Mouse (Mus musculus): Measurements from ENCODE around the gene Cblb. TPM values are rescaled to one million over a fixed set of nuclear protein-coding genes. Genes with fewer than 3 reads are reported as not detected.

Gene Cblb
- total RNA-seq, 2 experiments from 2014 or later, result 18.0 to 18.7 TPM

- DNase-seq, result no peak
- intact Hi-C loops (cut with DNase I), result loop anchor here (5.0 kb wide), 1 partner anchor 863 kb away; no protein-coding TSS in a partner anchor
Observed at GRCm38 (mm10) chr16:52179839-52180238, 148.8 kb downstream of the Cblb start.

- intact Hi-C loops (cut with DNase I), result loop anchor here (5.0 kb wide), 1 partner anchor 865 kb away; no protein-coding TSS in a partner anchor
- DNase-seq, result peak; percentile 10 to 18
Observed at GRCm38 (mm10) chr16:52182057-52182456, 151.0 kb downstream of the Cblb start.

GRCm38 (mm10) chr16:52184350-52184749 lies 153.3 kb downstream of the Cblb start:
- intact Hi-C loops (cut with DNase I), result loop anchor here (5.0 kb wide), 1 partner anchor 867 kb away; no protein-coding TSS in a partner anchor
- no peak for DNase-seq

- DNase-seq, result peak in 1 of 2 experiments; percentile 12
- intact Hi-C loops (cut with DNase I), result no loop called here
Observed at GRCm38 (mm10) chr16:52186731-52187130, 155.7 kb downstream of the Cblb start.

- no peak for DNase-seq
- intact Hi-C loops (cut with DNase I), result no loop called here
Observed at GRCm38 (mm10) chr16:52189103-52189502, 158.1 kb downstream of the Cblb start.

GRCm38 (mm10) chr16:52190714-52191113 lies 159.7 kb downstream of the Cblb start:
- DNase-seq, result no peak
- intact Hi-C loops (cut with DNase I), result no loop called here

GRCm38 (mm10) chr16:52194040-52194439 lies 163.0 kb downstream of the Cblb start:
- intact Hi-C loops (cut with DNase I), result no loop called here
- DNase-seq, result no peak

- intact Hi-C loops (cut with DNase I), result no loop called here
- no peak for DNase-seq
Observed at GRCm38 (mm10) chr16:52194866-52195265, 163.8 kb downstream of the Cblb start.

GRCm38 (mm10) chr16:52200107-52200506 lies 169.1 kb downstream of the Cblb start:
- intact Hi-C loops (cut with DNase I), result no loop called here
- DNase-seq, result no peak

GRCm38 (mm10) chr16:52210844-52211606 lies 180.0 kb downstream of the Cblb start:
- intact Hi-C loops (cut with DNase I), result no loop called here
- no peak for DNase-seq

- peak; percentile 15 to 29 for DNase-seq
- intact Hi-C loops (cut with DNase I), result no loop called here
Observed at GRCm38 (mm10) chr16:52219069-52219468, 188.0 kb downstream of the Cblb start.

- DNase-seq, result no peak
- intact Hi-C loops (cut with DNase I), result no loop called here
Observed at GRCm38 (mm10) chr16:52222896-52223295, 191.9 kb downstream of the Cblb start.

GRCm38 (mm10) chr16:52229446-52229845 lies 198.4 kb downstream of the Cblb start:
- intact Hi-C loops (cut with DNase I), result no loop called here
- DNase-seq, result no peak

GRCm38 (mm10) chr16:52229930-52230329 lies 198.9 kb downstream of the Cblb start:
- no peak for DNase-seq
- intact Hi-C loops (cut with DNase I), result no loop called here

- DNase-seq, result no peak
- intact Hi-C loops (cut with DNase I), result loop anchor here (10.0 kb wide), 1 partner anchor 927 kb away; no protein-coding TSS in a partner anchor
Observed at GRCm38 (mm10) chr16:52242144-52242543, 211.1 kb downstream of the Cblb start.

- DNase-seq, result peak in 1 of 2 experiments; percentile 4
- intact Hi-C loops (cut with DNase I), result loop anchor here (10.0 kb wide), 1 partner anchor 929 kb away; no protein-coding TSS in a partner anchor
Observed at GRCm38 (mm10) chr16:52243421-52243973, 212.5 kb downstream of the Cblb start.

- intact Hi-C loops (cut with DNase I), result no loop called here
- DNase-seq, result no peak
Observed at GRCm38 (mm10) chr16:52250196-52250595, 219.2 kb downstream of the Cblb start.

- intact Hi-C loops (cut with DNase I), result no loop called here
- DNase-seq, result no peak
Observed at GRCm38 (mm10) chr16:52250935-52251334, 219.9 kb downstream of the Cblb start.
